Mouse (Mus musculus): ENCODE measurements around the gene Olfr111.
"Not testable (repeated sequence)": the region's sequence is repeated elsewhere in the genome, so short reads cannot be mapped to it uniquely, and the experiment has no call there.

Olfr111 gene

DNA sequence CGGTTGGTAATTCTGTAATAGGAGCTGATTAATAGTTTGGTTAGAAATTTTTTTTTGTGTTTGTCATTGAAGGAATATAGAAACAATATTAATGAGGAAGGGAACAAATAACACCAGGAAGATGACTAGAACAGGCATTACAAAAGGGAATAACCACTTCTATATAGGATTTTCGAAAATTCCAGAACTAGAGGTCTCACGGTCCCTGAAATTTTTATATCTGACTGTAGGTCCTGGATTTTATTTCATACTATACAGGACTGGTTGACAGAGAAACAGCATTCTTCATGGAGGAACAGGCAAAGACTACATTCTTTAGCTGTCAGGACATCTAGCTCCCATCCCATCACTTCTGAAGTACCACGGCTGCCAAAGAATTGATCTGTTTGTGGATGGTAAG lies at the start of gene Olfr111:
Olfr111 (plus strand) TSS at position 301 of the 400 bp plus-strand sequence.
- Histone ChIP-seq H3K9me3 (ENCODE audit: low read length) (0 out of 2 replicates have a peak, but pooled peaks cover 6% of the 10 kb centered on the region), H3K36me3 (ENCODE audit: insufficient read depth, low read length) (no peaks in the 10 kb centered on the region), H3K4me1 (replicated peaks; ENCODE audit: low read depth, low read length) (no peaks in the 10 kb centered on the region), H3K27me3 (ENCODE audit: insufficient read depth, low read length) (no peaks in the 10 kb centered on the region), H3K4me3 (replicated peaks; ENCODE audit: low read length) (no peak within 1 kb of the TSS)
- TF ChIP-seq POU5F1 (IDR thresholded peaks at IDR 0.05; ENCODE audit: borderline replicate concordance, low read length) (no peak), NANOG (IDR thresholded peaks at IDR 0.05; ENCODE audit: borderline replicate concordance, low read length) (no peak), CTCF (conservative IDR thresholded peaks at IDR 0.05; ENCODE audit: low read length) (no peak)

- no peak within 1 kb of the TSS for H3K4me3 ChIP-seq (replicated peaks; ENCODE audit: low read length)
- TF ChIP-seq POU5F1 (IDR thresholded peaks at IDR 0.05; ENCODE audit: borderline replicate concordance, low read length) = no peak
- no peak for TF ChIP-seq NANOG (IDR thresholded peaks at IDR 0.05; ENCODE audit: borderline replicate concordance, low read length)
- no peak for TF ChIP-seq CTCF (conservative IDR thresholded peaks at IDR 0.05; ENCODE audit: low read length)
- H3K36me3 ChIP-seq (ENCODE audit: insufficient read depth, low read length) = no peaks in the 10 kb centered on the region
- H3K27me3 ChIP-seq (ENCODE audit: insufficient read depth, low read length) = no peaks in the 10 kb centered on the region
- H3K9me3 ChIP-seq (ENCODE audit: low read length) = no peaks in the 10 kb centered on the region
- no peaks in the 10 kb centered on the region for H3K4me1 ChIP-seq (replicated peaks; ENCODE audit: low read depth, low read length)
Observed at GRCm38 (mm10) chr17:37458616-37459015, 49.2 kb upstream of the Olfr111 start, which contains the start of gene Olfr109. Gene Olfr109, plus strand, starts transcription at chr17:37458916.

- no peaks in the 10 kb centered on the region for H3K9me3 ChIP-seq (ENCODE audit: low read length)
- H3K4me3 ChIP-seq (replicated peaks; ENCODE audit: low read length) = no peak within 1 kb of the TSS
- H3K36me3 ChIP-seq (ENCODE audit: insufficient read depth, low read length) = no peaks in the 10 kb centered on the region
- TF ChIP-seq NANOG (IDR thresholded peaks at IDR 0.05; ENCODE audit: borderline replicate concordance, low read length) = no peak
- TF ChIP-seq CTCF (conservative IDR thresholded peaks at IDR 0.05; ENCODE audit: low read length) = no peak
- TF ChIP-seq POU5F1 (IDR thresholded peaks at IDR 0.05; ENCODE audit: borderline replicate concordance, low read length) = no peak
- no peaks in the 10 kb centered on the region for H3K27me3 ChIP-seq (ENCODE audit: insufficient read depth, low read length)
- no peaks in the 10 kb centered on the region for H3K4me1 ChIP-seq (replicated peaks; ENCODE audit: low read depth, low read length)
Observed at GRCm38 (mm10) chr17:37483452-37483851, 24.4 kb upstream of the Olfr111 start, which contains the start of gene H2-M2. Gene H2-M2, minus strand, starts transcription at chr17:37483552.

DNA sequence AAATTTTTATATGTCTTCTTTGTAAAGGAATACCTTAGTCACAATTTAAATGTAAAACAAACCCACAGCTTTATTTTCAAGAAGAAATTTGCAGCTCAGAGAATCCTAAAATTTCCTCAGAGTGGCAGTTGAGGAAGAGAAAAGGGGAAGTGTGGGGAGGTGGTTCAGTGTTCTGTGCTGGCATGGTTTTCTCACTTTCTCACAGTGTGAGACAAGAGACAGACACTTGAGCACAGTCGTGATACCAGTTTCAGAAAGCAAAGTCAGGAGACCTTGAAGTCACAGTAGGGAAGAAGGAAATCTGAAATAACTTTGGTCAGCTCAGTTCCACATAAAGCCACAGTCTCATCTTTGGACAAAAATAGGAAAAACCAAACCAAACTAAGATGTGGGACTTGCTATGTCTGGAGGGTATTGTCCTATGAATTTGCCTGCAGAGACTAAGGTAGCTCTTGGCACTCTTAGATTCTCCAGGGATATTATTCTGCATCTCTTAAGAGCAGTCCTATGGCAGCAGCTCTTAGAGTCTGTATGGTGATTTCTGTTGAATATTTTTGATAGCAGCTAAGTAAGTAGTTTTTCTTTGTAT lies 15.8 kb upstream of the Olfr111 start, which contains the start of gene Olfr110:
Olfr110 (plus strand) TSS at position 539 of the 589 bp plus-strand sequence.
- H3K27me3 ChIP-seq (ENCODE audit: insufficient read depth, low read length) = no peaks in the 10 kb centered on the region
- TF ChIP-seq POU5F1 (IDR thresholded peaks at IDR 0.05; ENCODE audit: borderline replicate concordance, low read length) (no peak), CTCF (conservative IDR thresholded peaks at IDR 0.05; ENCODE audit: low read length) (no peak), NANOG (IDR thresholded peaks at IDR 0.05; ENCODE audit: borderline replicate concordance, low read length) (no peak)
- no peak within 1 kb of the TSS for H3K4me3 ChIP-seq (replicated peaks; ENCODE audit: low read length)
- no peaks in the 10 kb centered on the region for H3K9me3 ChIP-seq (ENCODE audit: low read length)
- H3K36me3 ChIP-seq (ENCODE audit: insufficient read depth, low read length) = no peaks in the 10 kb centered on the region
- no peaks in the 10 kb centered on the region for H3K4me1 ChIP-seq (replicated peaks; ENCODE audit: low read depth, low read length)

- H3K9me3 ChIP-seq (ENCODE audit: low read length); H3K27me3 ChIP-seq (ENCODE audit: insufficient read depth, low read length); H3K4me3 ChIP-seq (replicated peaks; ENCODE audit: low read length); H3K4me1 ChIP-seq (replicated peaks; ENCODE audit: low read depth, low read length); H3K36me3 ChIP-seq (ENCODE audit: insufficient read depth, low read length): not testable (repeated sequence)
Observed at GRCm38 (mm10) chr17:37524612-37525011, 16.8 kb downstream of the Olfr111 start.

DNA sequence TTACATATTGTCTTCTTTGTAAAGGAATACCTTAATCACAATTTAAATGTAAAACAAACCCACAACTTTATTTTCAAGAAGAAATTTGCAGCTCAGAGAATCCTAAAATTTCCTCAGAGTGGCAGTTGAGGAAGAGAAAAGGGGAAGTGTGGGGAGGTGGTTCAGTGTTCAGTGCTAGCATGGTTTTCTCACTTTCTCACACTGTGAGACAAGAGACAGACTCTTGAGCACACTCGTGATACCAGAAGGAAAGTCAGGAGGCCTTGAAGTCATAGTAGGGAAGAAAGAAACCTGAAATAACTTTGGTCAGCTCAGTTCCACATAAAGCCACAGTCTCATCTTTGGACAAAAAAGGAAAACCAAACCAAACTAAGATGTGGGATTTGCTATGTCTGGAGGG lies 17.6 kb downstream of the Olfr111 start:
- not testable (repeated sequence) for H3K9me3 ChIP-seq (ENCODE audit: low read length); H3K36me3 ChIP-seq (ENCODE audit: insufficient read depth, low read length); H3K4me3 ChIP-seq (replicated peaks; ENCODE audit: low read length); H3K27me3 ChIP-seq (ENCODE audit: insufficient read depth, low read length); H3K4me1 ChIP-seq (replicated peaks; ENCODE audit: low read depth, low read length)

GRCm38 (mm10) chr17:37535173-37535572 lies 27.3 kb downstream of the Olfr111 start:
- TF ChIP-seq CTCF (conservative IDR thresholded peaks at IDR 0.05; ENCODE audit: low read length) = no peak
- TF ChIP-seq NANOG (IDR thresholded peaks at IDR 0.05; ENCODE audit: borderline replicate concordance, low read length) = peak; percentile 67; the same call in 1 of the 2 replicates

GRCm38 (mm10) chr17:37538416-37538815 lies 30.6 kb downstream of the Olfr111 start:
- not testable (repeated sequence) for H3K36me3 ChIP-seq (ENCODE audit: insufficient read depth, low read length); H3K4me3 ChIP-seq (replicated peaks; ENCODE audit: low read length); H3K27me3 ChIP-seq (ENCODE audit: insufficient read depth, low read length); H3K4me1 ChIP-seq (replicated peaks; ENCODE audit: low read depth, low read length)
- peaks cover 24% of the 10 kb centered on the region for H3K9me3 ChIP-seq (ENCODE audit: low read length)

More at GRCm38 (mm10) chr17:37535173-37535572, 27.3 kb downstream of the Olfr111 start:
- H3K4me1 ChIP-seq (replicated peaks; ENCODE audit: low read depth, low read length) = 0 out of 2 replicates have a peak, but pooled peaks cover 2% of the 10 kb centered on the region
- H3K9me3 ChIP-seq (ENCODE audit: low read length) = peaks cover 24% of the 10 kb centered on the region
- no peak overlapping the region for H3K4me3 ChIP-seq (replicated peaks; ENCODE audit: low read length)
- H3K27me3 ChIP-seq (ENCODE audit: insufficient read depth, low read length) = no peaks in the 10 kb centered on the region
- peaks cover 4% of the 10 kb centered on the region; the same call in 1 of the 2 replicates for H3K36me3 ChIP-seq (ENCODE audit: insufficient read depth, low read length)

- TF ChIP-seq POU5F1 (IDR thresholded peaks at IDR 0.05; ENCODE audit: borderline replicate concordance, low read length) (no peak), NANOG (IDR thresholded peaks at IDR 0.05; ENCODE audit: borderline replicate concordance, low read length) (no peak), CTCF (conservative IDR thresholded peaks at IDR 0.05; ENCODE audit: low read length) (no peak)
- H3K36me3 ChIP-seq (ENCODE audit: insufficient read depth, low read length) = peaks cover 1% of the 10 kb centered on the region; the same call in 1 of the 2 replicates
Observed at GRCm38 (mm10) chr17:37541454-37542119, 33.8 kb downstream of the Olfr111 start.

More at GRCm38 (mm10) chr17:37541454-37542119, 33.8 kb downstream of the Olfr111 start:
- Histone ChIP-seq H3K4me1 (replicated peaks; ENCODE audit: low read depth, low read length) (no peaks in the 10 kb centered on the region), H3K27me3 (ENCODE audit: insufficient read depth, low read length) (no peaks in the 10 kb centered on the region), H3K4me3 (replicated peaks; ENCODE audit: low read length) (no peak overlapping the region), H3K9me3 (ENCODE audit: low read length) (peaks cover 35% of the 10 kb centered on the region)

Data from E14TG2a.4 (cell line).